Mouse (Mus musculus) hindbrain, embryonic 12.5 days (tissue): ENCODE measurements at regions not wholly inside any gene's neighbourhood (a gene's known extent, or its start where the extent isn't known, plus 50 kb on each side); places are given as distances from the start of the nearest gene placed in this dataset.
"Not testable (repeated sequence)": the region's sequence is repeated elsewhere in the genome, so short reads cannot be mapped to it uniquely, and the experiment has no call there.

Experiments used
- ATAC-seq: fragments of 200-750 bp; cut with Nextera tagmentation; 2 replicates; pipeline ENCODE4 v1.8.0; 2017; ENCODE audit warnings: moderate TSS enrichment; ENCODE audit not compliant: low FRiP score
- H3K27ac ChIP-seq: fragments of 300-500 bp; sonication (generic); 2 replicates; pipeline ENCODE4 v1.5.1; 2016; ENCODE audit warnings: mild to moderate bottlenecking
- H3K27me3 ChIP-seq: fragments of 300-500 bp; sonication (generic); 2 replicates; pipeline ENCODE4 v1.6.1; 2016; ENCODE audit warnings: mild to moderate bottlenecking
- H3K36me3 ChIP-seq: fragments of 300-500 bp; sonication (generic); 2 replicates; pipeline ENCODE4 v1.6.1; 2016; ENCODE audit warnings: mild to moderate bottlenecking
- H3K4me1 ChIP-seq: fragments of 300-500 bp; sonication (generic); 2 replicates; pipeline ENCODE4 v1.6.1; 2016
- H3K4me2 ChIP-seq: fragments of 300-500 bp; sonication (generic); replicated peaks from 2 replicates; pipeline ENCODE4 v1.6.1; 2016; ENCODE audit warnings: mild to moderate bottlenecking
- H3K4me3 ChIP-seq: fragments of 300-500 bp; sonication (generic); 2 replicates; pipeline ENCODE4 v1.5.1; 2016; ENCODE audit warnings: mild to moderate bottlenecking
- H3K9ac ChIP-seq: fragments of 300-500 bp; sonication (generic); 2 replicates; pipeline ENCODE4 v1.6.1; 2016; ENCODE audit warnings: mild to moderate bottlenecking, moderate library complexity
- H3K9me3 ChIP-seq: fragments of 300-500 bp; sonication (generic); replicated peaks from 2 replicates; pipeline ENCODE4 v1.6.1; 2016; ENCODE audit warnings: mild to moderate bottlenecking
- WGBS: fragments of 180-500 bp; shearing (Covaris S2); methylation state at CpG from one replicate; pipeline ENCODE4 v1.1.7; 2016; 5-methylcytosine and 5-hydroxymethylcytosine counted together

- H3K4me2 ChIP-seq, H3K4me3 ChIP-seq: not testable (repeated sequence)
- WGBS, result 77% methylated on average over 17 of the region's 18 CpGs
These were observed 105.8 kb upstream of the Intu start for GRCm38 (mm10) chr3:40425183-40425844.

GRCm38 (mm10) chr3:40426070-40426469 is 105.0 kb upstream of the Intu start:
- Histone ChIP-seq H3K4me2 (no peak overlapping the region), H3K27ac (no peak overlapping the region), H3K4me1 (no peaks in the 10 kb centered on the region), H3K4me3 (no peak overlapping the region), H3K27me3 (no peaks in the 10 kb centered on the region), H3K36me3 (no peaks in the 10 kb centered on the region), H3K9ac (no peak overlapping the region), H3K9me3 (no peaks in the 10 kb centered on the region)
- no peak for ATAC-seq
- WGBS, result 92% methylated on average over 4 of the region's 4 CpGs

More at GRCm38 (mm10) chr3:40425183-40425844, 105.8 kb upstream of the Intu start:
- H3K27ac ChIP-seq, H3K36me3 ChIP-seq, H3K4me1 ChIP-seq, ATAC-seq, H3K9me3 ChIP-seq, H3K27me3 ChIP-seq, H3K9ac ChIP-seq: not testable (repeated sequence)

DNA sequence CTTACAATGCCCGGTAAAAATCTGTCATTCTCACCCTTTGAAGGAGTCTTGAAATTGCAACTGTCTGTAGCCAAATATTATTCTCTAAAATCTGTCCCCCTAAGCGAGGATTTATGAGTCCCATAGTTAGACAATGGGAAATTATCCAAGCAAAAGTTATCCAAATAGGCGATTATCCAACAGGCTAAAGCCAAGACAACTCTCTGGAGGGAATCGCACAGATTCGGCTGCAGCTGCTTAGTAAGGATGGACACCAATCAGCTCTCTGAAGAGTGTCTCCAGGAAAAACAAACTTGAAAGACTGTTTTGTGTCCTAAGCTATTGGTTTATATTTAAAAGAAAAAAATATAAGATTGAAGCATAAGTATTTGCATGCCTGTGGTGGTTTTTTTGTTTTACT is 103.1 kb upstream of the Intu start:
- no peaks in the 10 kb centered on the region for H3K27me3 ChIP-seq
- WGBS, result 79% methylated on average over 5 of the region's 5 CpGs
- H3K4me2 ChIP-seq, result no peak overlapping the region
- no peaks in the 10 kb centered on the region for H3K9me3 ChIP-seq
- no peak overlapping the region for H3K27ac ChIP-seq
- H3K4me1 ChIP-seq, result no peaks in the 10 kb centered on the region
- no peaks in the 10 kb centered on the region for H3K36me3 ChIP-seq
- ATAC-seq, result no peak
- no peak overlapping the region for H3K4me3 ChIP-seq
- H3K9ac ChIP-seq, result no peak overlapping the region

DNA sequence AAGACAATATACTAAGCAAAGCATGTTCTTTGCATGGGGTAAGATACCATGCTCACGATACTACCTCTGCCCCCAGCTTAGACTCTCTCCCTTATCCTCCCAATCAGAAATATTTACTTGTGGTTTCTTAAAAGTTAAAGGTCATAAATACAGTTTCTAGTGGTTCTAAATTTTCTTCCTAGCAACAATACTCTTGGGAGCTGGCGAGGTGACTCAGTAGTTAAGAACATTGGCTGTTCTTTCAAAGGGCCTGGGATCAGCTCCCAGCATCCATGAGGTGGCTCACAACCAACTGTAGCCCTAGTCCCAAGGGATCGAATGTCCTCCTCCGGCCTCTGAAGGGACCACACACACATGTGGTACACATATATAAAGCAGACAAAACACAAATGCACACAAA is 92.8 kb upstream of the Intu start:
- Histone ChIP-seq H3K36me3 (no peaks in the 10 kb centered on the region), H3K27ac (no peak overlapping the region), H3K4me3 (no peak overlapping the region), H3K4me2 (no peak overlapping the region), H3K4me1 (peaks cover 2% of the 10 kb centered on the region; the same call in 1 of the 2 replicates), H3K9me3 (no peaks in the 10 kb centered on the region), H3K27me3 (no peaks in the 10 kb centered on the region), H3K9ac (no peak overlapping the region)
- ATAC-seq, result no peak
- 94% methylated on average over 4 of the region's 4 CpGs for WGBS

- H3K4me1 ChIP-seq, result peaks cover 2% of the 10 kb centered on the region; the same call in 1 of the 2 replicates
- H3K27me3 ChIP-seq, result no peaks in the 10 kb centered on the region
- H3K4me2 ChIP-seq, result no peak overlapping the region
- 52% methylated on average over 14 of the region's 14 CpGs for WGBS
- H3K4me3 ChIP-seq, result no peak overlapping the region
- no peak for ATAC-seq
- no peak overlapping the region for H3K27ac ChIP-seq
- H3K9ac ChIP-seq, result no peak overlapping the region
- no peaks in the 10 kb centered on the region for H3K36me3 ChIP-seq
- H3K9me3 ChIP-seq, result no peaks in the 10 kb centered on the region
These were observed 89.7 kb upstream of the Intu start for GRCm38 (mm10) chr3:40441092-40442036.

GRCm38 (mm10) chr3:40443788-40444595 is 87.1 kb upstream of the Intu start:
- Histone ChIP-seq H3K9ac (no peak overlapping the region), H3K4me3 (no peak overlapping the region), H3K9me3 (no peaks in the 10 kb centered on the region), H3K4me1 (peaks cover 2% of the 10 kb centered on the region; the same call in 1 of the 2 replicates), H3K27ac (no peak overlapping the region), H3K27me3 (no peaks in the 10 kb centered on the region), H3K36me3 (no peaks in the 10 kb centered on the region), H3K4me2 (peak overlapping the region; percentile 40)
- ATAC-seq, result peak; percentile 56
- WGBS, result 36% methylated on average over 20 of the region's 20 CpGs

GRCm38 (mm10) chr3:40452958-40453357 is 78.1 kb upstream of the Intu start:
- Histone ChIP-seq H3K9ac (no peak overlapping the region), H3K27ac (no peak overlapping the region), H3K36me3 (no peaks in the 10 kb centered on the region), H3K4me3 (no peak overlapping the region), H3K9me3 (no peaks in the 10 kb centered on the region), H3K4me1 (peaks cover 5% of the 10 kb centered on the region), H3K4me2 (no peak overlapping the region), H3K27me3 (no peaks in the 10 kb centered on the region)
- 84% methylated on average over 5 of the region's 5 CpGs for WGBS
- ATAC-seq, result no peak

DNA sequence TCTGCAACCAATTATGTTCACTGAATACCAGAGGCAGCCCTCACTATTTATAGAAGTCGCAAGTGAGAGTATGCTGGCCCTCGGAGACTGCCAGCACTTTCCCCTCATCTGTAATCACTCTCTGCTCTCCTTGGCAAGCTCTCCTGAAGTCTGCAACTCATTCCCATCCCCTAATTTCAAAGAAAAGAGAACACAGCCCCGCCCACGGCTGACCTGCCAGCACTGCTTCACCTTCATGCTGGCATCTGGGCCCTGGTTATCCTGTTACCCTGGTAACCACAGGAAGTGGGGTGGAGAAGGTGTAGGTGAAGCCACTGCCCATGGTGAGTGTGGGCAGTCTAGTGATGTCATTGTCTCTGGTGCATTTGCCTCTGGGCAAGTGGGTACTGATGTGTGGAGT is 77.5 kb upstream of the Intu start:
- Histone ChIP-seq H3K36me3 (no peaks in the 10 kb centered on the region), H3K9me3 (no peaks in the 10 kb centered on the region)

DNA sequence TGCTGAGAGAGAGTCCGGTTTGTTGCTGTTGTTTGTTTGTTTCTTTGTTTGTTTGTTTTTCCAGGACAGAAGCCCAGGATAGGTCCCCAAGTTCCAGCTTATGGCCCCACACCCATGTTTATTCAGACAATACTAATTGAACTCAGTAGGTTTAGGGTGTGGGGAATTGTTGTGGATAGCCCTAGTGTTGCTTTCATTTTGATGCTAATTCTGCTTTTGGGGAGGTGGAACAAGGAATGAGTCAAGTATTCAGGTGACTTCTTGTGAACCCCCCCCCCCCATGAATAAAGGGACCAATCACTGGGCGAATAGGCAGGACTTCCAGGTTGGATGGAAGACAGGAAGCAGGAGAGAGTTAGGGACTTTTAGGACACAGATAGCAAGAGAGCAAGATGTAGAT is 75.0 kb upstream of the Intu start:
- H3K27ac ChIP-seq, result no peak overlapping the region
- H3K4me3 ChIP-seq, result no peak overlapping the region
- H3K9me3 ChIP-seq, result no peaks in the 10 kb centered on the region
- no peak overlapping the region for H3K9ac ChIP-seq
- WGBS, result 83% methylated on average over 2 of the region's 2 CpGs
- H3K27me3 ChIP-seq, result no peaks in the 10 kb centered on the region
- ATAC-seq, result no peak
- H3K4me1 ChIP-seq, result peaks cover 5% of the 10 kb centered on the region
- H3K36me3 ChIP-seq, result no peaks in the 10 kb centered on the region
- no peak overlapping the region for H3K4me2 ChIP-seq

More for the DNA sequence above, 77.5 kb upstream of the Intu start:
- no peak overlapping the region for H3K4me3 ChIP-seq
- H3K9ac ChIP-seq, result no peak overlapping the region
- no peak overlapping the region for H3K4me2 ChIP-seq
- H3K27me3 ChIP-seq, result no peaks in the 10 kb centered on the region
- peaks cover 5% of the 10 kb centered on the region for H3K4me1 ChIP-seq
- WGBS, result 44% methylated on average over 4 of the region's 4 CpGs
- no peak for ATAC-seq
- H3K27ac ChIP-seq, result no peak overlapping the region

DNA sequence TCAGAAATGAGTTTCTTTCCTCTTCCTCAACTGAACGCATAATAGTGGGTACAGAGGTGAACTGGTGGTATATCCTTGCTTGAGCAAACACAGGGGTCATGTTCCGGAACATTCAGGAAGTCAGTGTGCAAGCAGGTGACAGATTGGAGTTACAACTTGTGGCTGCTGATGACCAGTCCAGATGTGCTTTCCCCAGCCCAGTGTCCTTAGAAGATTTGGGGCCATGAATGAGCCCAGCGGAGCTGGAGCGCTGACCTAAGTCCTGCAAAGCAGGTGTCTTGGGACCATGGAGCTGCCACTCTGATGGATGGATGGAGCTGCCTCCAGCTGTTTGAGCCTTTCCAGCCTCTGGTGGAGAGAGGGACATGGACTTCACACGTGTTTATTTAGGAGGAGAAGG is 72.6 kb upstream of the Intu start:
- Histone ChIP-seq H3K27ac (no peak overlapping the region), H3K4me1 (peaks cover 4% of the 10 kb centered on the region), H3K9me3 (no peaks in the 10 kb centered on the region), H3K4me2 (no peak overlapping the region), H3K27me3 (no peaks in the 10 kb centered on the region), H3K36me3 (no peaks in the 10 kb centered on the region), H3K9ac (no peak overlapping the region), H3K4me3 (no peak overlapping the region)
- 70% methylated on average over 5 of the region's 5 CpGs for WGBS
- ATAC-seq, result no peak

GRCm38 (mm10) chr3:40463446-40463845 is 67.6 kb upstream of the Intu start:
- Histone ChIP-seq H3K9ac (no peak overlapping the region), H3K4me1 (no peaks in the 10 kb centered on the region), H3K27ac (no peak overlapping the region), H3K36me3 (no peaks in the 10 kb centered on the region), H3K27me3 (no peaks in the 10 kb centered on the region), H3K4me2 (no peak overlapping the region), H3K4me3 (no peak overlapping the region), H3K9me3 (no peaks in the 10 kb centered on the region)
- WGBS, result 79% methylated on average over 5 of the region's 5 CpGs
- no peak for ATAC-seq

DNA sequence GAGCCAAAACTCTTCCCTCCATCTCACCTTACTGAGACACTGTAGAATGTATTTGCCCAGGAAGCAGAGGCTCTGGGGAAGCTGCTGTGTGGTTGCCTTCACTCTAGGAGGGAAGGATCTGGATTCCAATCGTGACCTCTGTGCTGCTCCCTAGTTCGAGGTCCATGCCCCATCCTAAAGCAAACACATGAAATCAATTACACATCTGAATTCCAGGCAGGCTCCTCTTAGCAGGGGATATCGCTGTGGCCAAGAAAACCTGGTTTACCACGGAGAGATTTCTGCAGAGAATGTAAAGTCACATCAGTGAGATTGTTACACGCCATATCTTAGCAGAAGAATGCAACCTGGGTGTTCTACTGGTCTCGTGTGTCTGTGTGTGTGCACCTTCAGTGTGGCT is 61.0 kb upstream of the Intu start:
- Histone ChIP-seq H3K36me3 (no peaks in the 10 kb centered on the region), H3K4me3 (no peak overlapping the region), H3K4me2 (no peak overlapping the region), H3K27ac (no peak overlapping the region), H3K4me1 (no peaks in the 10 kb centered on the region), H3K9ac (no peak overlapping the region), H3K27me3 (no peaks in the 10 kb centered on the region), H3K9me3 (no peaks in the 10 kb centered on the region)
- no peak for ATAC-seq
- 58% methylated on average over 6 of the region's 6 CpGs for WGBS
